Mouse (Mus musculus) cortical plate, adult 2 months (tissue): ENCODE measurements at regions not wholly inside any gene's neighbourhood (a gene's known extent, or its start where the extent isn't known, plus 50 kb on each side); places are given as distances from the start of the nearest gene placed in this dataset.
A peak's percentile ranks its signal among the peaks of the same experiment; 100 is the strongest.

Experiments used
- H3K27ac ChIP-seq: fragments of 200-500 bp; 2 replicates; pipeline ENCODE4 v1.5.1; 2012; ENCODE audit warnings: low read length, control low read depth, inconsistent platforms; ENCODE audit not compliant: insufficient read depth
- H3K4me1 ChIP-seq: fragments of 200-500 bp; 2 replicates; pipeline ENCODE4 v1.6.1; 2011; ENCODE audit warnings: low read length; ENCODE audit not compliant: control insufficient read depth, insufficient read depth
- H3K4me3 ChIP-seq: fragments of 200-500 bp; 2 replicates; pipeline ENCODE4 v1.5.1; 2011; ENCODE audit warnings: mild to moderate bottlenecking, low read length, control low read depth; ENCODE audit not compliant: insufficient read depth
- CTCF ChIP-seq: fragments of 200-500 bp; IDR thresholded peaks from 2 replicates; pipeline ENCODE4 v1.5.1; 2011; ENCODE audit warnings: mild to moderate bottlenecking, control low read depth, low read length; ENCODE audit not compliant: insufficient read depth; ENCODE audit errors: extremely low read depth
- POLR2A ChIP-seq: fragments of 200-500 bp; IDR thresholded peaks from 2 replicates; pipeline ENCODE4 v1.6.1; 2011; ENCODE audit warnings: mild to moderate bottlenecking, low read length, control low read depth; ENCODE audit not compliant: insufficient read depth; ENCODE audit errors: extremely low read depth

- H3K4me1 ChIP-seq, result peaks cover 5% of the 10 kb centered on the region; the same call in 1 of the 2 replicates
- peak overlapping the region; percentile 95 for H3K27ac ChIP-seq
- TF ChIP-seq CTCF (no peak), POLR2A (no peak)
- no peak overlapping the region for H3K4me3 ChIP-seq
Measured at GRCm38 (mm10) chr3:137482546-137482945, 138.9 kb upstream of the Ddit4l start.

GRCm38 (mm10) chr3:137482971-137483370, 138.4 kb upstream of the Ddit4l start:
- H3K4me1 ChIP-seq, result peaks cover 5% of the 10 kb centered on the region; the same call in 1 of the 2 replicates
- TF ChIP-seq CTCF (no peak), POLR2A (no peak)
- no peak overlapping the region for H3K27ac ChIP-seq
- no peak overlapping the region for H3K4me3 ChIP-seq

- Histone ChIP-seq H3K27ac (no peak overlapping the region), H3K4me1 (no peaks in the 10 kb centered on the region), H3K4me3 (no peak overlapping the region)
- TF ChIP-seq CTCF (no peak), POLR2A (no peak)
Measured at GRCm38 (mm10) chr3:137489592-137489991, 131.8 kb upstream of the Ddit4l start.

- H3K4me3 ChIP-seq, result no peak overlapping the region
- TF ChIP-seq POLR2A, result no peak
- TF ChIP-seq CTCF, result no peak
- no peaks in the 10 kb centered on the region for H3K4me1 ChIP-seq
- no peak overlapping the region for H3K27ac ChIP-seq
Measured at GRCm38 (mm10) chr3:137491508-137492019, 129.8 kb upstream of the Ddit4l start.

GRCm38 (mm10) chr3:137498343-137498742, 123.1 kb upstream of the Ddit4l start:
- Histone ChIP-seq H3K4me1 (no peaks in the 10 kb centered on the region), H3K4me3 (no peak overlapping the region), H3K27ac (no peak overlapping the region)
- no peak for TF ChIP-seq POLR2A
- TF ChIP-seq CTCF, result no peak

- no peak for TF ChIP-seq CTCF
- TF ChIP-seq POLR2A, result no peak
- Histone ChIP-seq H3K4me1 (peaks cover 4% of the 10 kb centered on the region; the same call in 1 of the 2 replicates), H3K4me3 (no peak overlapping the region), H3K27ac (no peak overlapping the region)
Measured at GRCm38 (mm10) chr3:137511283-137511682, 110.1 kb upstream of the Ddit4l start.

- no peak overlapping the region for H3K4me3 ChIP-seq
- H3K27ac ChIP-seq, result peak overlapping the region; percentile 77
Measured at GRCm38 (mm10) chr3:137512411-137512810, 109.0 kb upstream of the Ddit4l start.

GRCm38 (mm10) chr3:137513026-137513425, 108.4 kb upstream of the Ddit4l start:
- Histone ChIP-seq H3K4me1 (peaks cover 4% of the 10 kb centered on the region; the same call in 1 of the 2 replicates), H3K27ac (peak overlapping the region; percentile 74; the same call in 1 of the 2 replicates), H3K4me3 (no peak overlapping the region)
- TF ChIP-seq POLR2A, result no peak
- no peak for TF ChIP-seq CTCF

More at GRCm38 (mm10) chr3:137512411-137512810, 109.0 kb upstream of the Ddit4l start:
- TF ChIP-seq CTCF (no peak), POLR2A (no peak)
- H3K4me1 ChIP-seq, result peaks cover 4% of the 10 kb centered on the region; the same call in 1 of the 2 replicates

- no peak overlapping the region for H3K27ac ChIP-seq
- H3K4me3 ChIP-seq, result no peak overlapping the region
- H3K4me1 ChIP-seq, result peaks cover 4% of the 10 kb centered on the region; the same call in 1 of the 2 replicates
- TF ChIP-seq POLR2A, result no peak
- TF ChIP-seq CTCF, result no peak
Measured at GRCm38 (mm10) chr3:137514238-137514637, 107.2 kb upstream of the Ddit4l start.

- H3K4me3 ChIP-seq, result no peak overlapping the region
- TF ChIP-seq POLR2A (no peak), CTCF (no peak)
- H3K27ac ChIP-seq, result no peak overlapping the region
- H3K4me1 ChIP-seq, result peaks cover 2% of the 10 kb centered on the region; the same call in 1 of the 2 replicates
Measured at GRCm38 (mm10) chr3:137517433-137517832, 104.0 kb upstream of the Ddit4l start.
